Mouse (Mus musculus): ENCODE data around the gene Gnat1.

The Gnat1 gene

GRCm38 (mm10) chr9:107626158-107626843 lies 53.2 kb downstream of the Gnat1 start:
- DNase-seq (ENCODE audit: low spot score) = no peak

GRCm38 (mm10) chr9:107625351-107626128 lies 54.0 kb downstream of the Gnat1 start:
- DNase-seq (ENCODE audit: low spot score) = no peak

DNA sequence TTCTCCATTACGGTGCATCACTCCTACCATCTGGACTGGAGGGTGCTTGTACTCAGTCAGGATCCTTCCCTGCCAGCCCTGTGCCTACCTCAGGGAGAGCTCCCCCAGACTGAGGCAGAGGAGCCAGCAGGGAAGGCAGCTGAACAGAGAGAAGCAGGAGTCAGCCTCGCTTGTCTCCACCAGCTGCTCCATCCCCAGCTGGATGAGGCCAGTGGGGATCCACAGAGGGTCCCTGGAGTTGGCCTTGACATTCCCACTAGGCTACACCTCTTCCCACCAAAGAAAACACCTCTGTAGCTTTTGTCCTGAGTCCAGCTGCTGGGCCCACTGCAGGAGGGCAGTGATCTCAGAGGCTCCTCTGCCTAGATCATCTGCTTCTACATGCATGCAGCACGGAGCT lies 54.6 kb downstream of the Gnat1 start:
- DNase-seq (ENCODE audit: low spot score) = no peak

GRCm38 (mm10) chr9:107624539-107624938 lies 55.0 kb downstream of the Gnat1 start:
- no peak for DNase-seq (ENCODE audit: low spot score)

Data from layer of hippocampus, adult 9-10 months (tissue).